Mouse (Mus musculus) ES-Bruce4 (cell line): Measurements from ENCODE around the gene Traf1. TPM values are rescaled to one million over a fixed set of nuclear protein-coding genes. Genes with fewer than 3 reads are reported as not detected.
A peak's percentile ranks its signal among the peaks of the same experiment; 100 is the strongest.

ENCODE experiments used
- H3K27ac ChIP-seq: 2 replicates; pipeline ENCODE4 v1.5.1; 2012; ENCODE audit warnings: low read length, inconsistent platforms; ENCODE audit not compliant: insufficient read depth
- H3K27me3 ChIP-seq: 2 replicates; pipeline ENCODE4 v1.6.1; 2012; ENCODE audit warnings: mild to moderate bottlenecking, low read length, inconsistent platforms; ENCODE audit not compliant: control insufficient read depth, poor library complexity, insufficient read depth, severe bottlenecking
- H3K36me3 ChIP-seq: 2 replicates; pipeline ENCODE4 v1.6.1; 2012; ENCODE audit warnings: inconsistent platforms, mild to moderate bottlenecking, low read length, moderate library complexity; ENCODE audit not compliant: control insufficient read depth, poor library complexity, insufficient read depth, severe bottlenecking
- H3K4me1 ChIP-seq: one replicate; pipeline ENCODE4 v1.8.1; 2011; ENCODE audit warnings: low read length; ENCODE audit not compliant: control insufficient read depth, insufficient read depth
- H3K4me3 ChIP-seq: 2 replicates; pipeline ENCODE4 v1.5.1; 2011; ENCODE audit warnings: low read depth, mild to moderate bottlenecking, low read length
- H3K9ac ChIP-seq: 2 replicates; pipeline ENCODE4 v1.6.1; 2012; ENCODE audit warnings: low read depth, mild to moderate bottlenecking, inconsistent platforms; ENCODE audit not compliant: poor library complexity, severe bottlenecking
- H3K9me3 ChIP-seq: replicated peaks from 2 replicates; pipeline ENCODE4 v1.6.1; 2012; ENCODE audit warnings: mild to moderate bottlenecking, low read length, inconsistent platforms; ENCODE audit not compliant: control insufficient read depth, poor library complexity, insufficient read depth, severe bottlenecking
- CTCF ChIP-seq: IDR thresholded peaks from one replicate; pipeline ENCODE4 v1.8.1; 2011; ENCODE audit warnings: low read depth, low read length
- EP300 ChIP-seq: IDR thresholded peaks from 2 replicates; pipeline ENCODE4 v1.6.1; 2011; ENCODE audit warnings: low read depth, low read length; ENCODE audit not compliant: insufficient read depth
- POLR2A ChIP-seq: IDR thresholded peaks from one replicate; pipeline ENCODE4 v1.8.1; 2011; ENCODE audit warnings: low read length; ENCODE audit not compliant: insufficient read depth
- polyA plus RNA-seq: library from polyadenylated mRNA; stranded (reverse); fragments of >200 nt; gene quantifications from 2 replicates; pipeline ENCODE4 v1.2.4, GENCODE M21; 2011; ENCODE audit warnings: low read depth; ENCODE audit not compliant: missing spikeins, insufficient read depth, insufficient read length

Gene Traf1
- polyA plus RNA-seq, 1 experiment: 1.2 TPM

- Histone ChIP-seq H3K9me3 (no peaks in the 10 kb centered on the region), H3K4me3 (no peak overlapping the region), H3K27ac (no peak overlapping the region), H3K4me1 (no peaks in the 10 kb centered on the region), H3K9ac (no peak overlapping the region), H3K36me3 (no peaks in the 10 kb centered on the region; the same call in 1 of the 2 replicates), H3K27me3 (no peaks in the 10 kb centered on the region)
- no peak for TF ChIP-seq EP300
- TF ChIP-seq POLR2A: no peak
- TF ChIP-seq CTCF: no peak
Measured at GRCm38 (mm10) chr2:34899682-34900081, 61.9 kb downstream of the Traf1 start.

DNA sequence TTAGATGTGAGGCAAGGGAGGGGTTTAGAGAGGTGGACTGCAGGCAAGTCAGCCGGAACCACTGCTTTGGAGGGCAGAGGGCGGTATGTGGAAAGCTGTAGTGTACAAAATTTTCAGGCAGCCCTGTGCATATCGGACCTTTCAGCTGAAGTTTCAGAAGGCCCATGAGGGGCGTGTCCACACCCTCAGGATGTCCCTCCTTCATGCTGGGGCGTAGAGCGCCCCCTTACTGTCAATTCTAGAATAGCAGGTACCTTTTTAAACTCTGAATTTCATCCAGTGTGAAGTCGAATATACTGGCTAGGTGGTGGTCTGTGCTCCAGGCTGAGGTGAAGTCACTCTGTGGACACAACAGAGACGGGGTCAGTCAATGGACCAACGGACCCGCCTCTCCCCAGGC lies 63.8 kb downstream of the Traf1 start:
- H3K9ac ChIP-seq: no peak overlapping the region

DNA sequence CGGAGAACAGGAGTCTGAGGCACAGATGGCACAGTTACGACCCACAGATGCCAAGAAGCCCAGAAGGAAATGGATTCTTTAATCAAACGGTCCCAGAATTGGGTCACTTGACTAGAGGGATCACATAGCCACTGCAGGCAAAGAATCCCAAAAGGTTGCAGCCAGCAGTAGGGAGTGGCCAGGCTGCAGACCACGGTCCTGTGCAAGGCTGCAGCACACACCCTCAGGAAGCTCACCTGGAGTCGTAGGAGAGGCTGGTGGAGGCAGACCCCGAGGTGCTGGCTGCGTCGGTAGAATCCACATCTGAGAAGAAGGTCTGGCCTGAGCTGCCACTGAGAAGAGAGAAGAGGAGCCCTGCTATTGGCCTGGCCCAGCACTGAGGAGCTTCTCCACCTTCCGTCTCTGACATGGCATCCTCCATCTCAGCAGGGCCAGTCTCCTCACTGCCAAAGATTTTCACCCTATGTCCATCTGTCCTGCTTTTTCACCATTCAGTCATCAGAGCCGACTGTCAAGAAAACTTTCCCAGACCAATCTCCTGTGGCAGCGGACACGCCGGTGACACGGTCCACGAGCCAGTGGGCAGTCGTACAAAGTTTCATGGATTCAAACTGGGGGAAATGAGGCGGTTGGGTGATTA lies 64.6 kb downstream of the Traf1 start:
- Histone ChIP-seq H3K27ac (no peak overlapping the region), H3K9me3 (no peaks in the 10 kb centered on the region), H3K27me3 (no peaks in the 10 kb centered on the region), H3K4me1 (no peaks in the 10 kb centered on the region), H3K4me3 (no peak overlapping the region), H3K9ac (no peak overlapping the region), H3K36me3 (no peaks in the 10 kb centered on the region; the same call in 1 of the 2 replicates)
- TF ChIP-seq CTCF: no peak
- no peak for TF ChIP-seq EP300
- no peak for TF ChIP-seq POLR2A

More for the DNA sequence above, 63.8 kb downstream of the Traf1 start:
- Histone ChIP-seq H3K9me3 (no peaks in the 10 kb centered on the region), H3K36me3 (no peaks in the 10 kb centered on the region; the same call in 1 of the 2 replicates), H3K27me3 (no peaks in the 10 kb centered on the region), H3K27ac (no peak overlapping the region), H3K4me3 (no peak overlapping the region), H3K4me1 (no peaks in the 10 kb centered on the region)
- TF ChIP-seq EP300 (no peak), CTCF (peak; percentile 73)

DNA sequence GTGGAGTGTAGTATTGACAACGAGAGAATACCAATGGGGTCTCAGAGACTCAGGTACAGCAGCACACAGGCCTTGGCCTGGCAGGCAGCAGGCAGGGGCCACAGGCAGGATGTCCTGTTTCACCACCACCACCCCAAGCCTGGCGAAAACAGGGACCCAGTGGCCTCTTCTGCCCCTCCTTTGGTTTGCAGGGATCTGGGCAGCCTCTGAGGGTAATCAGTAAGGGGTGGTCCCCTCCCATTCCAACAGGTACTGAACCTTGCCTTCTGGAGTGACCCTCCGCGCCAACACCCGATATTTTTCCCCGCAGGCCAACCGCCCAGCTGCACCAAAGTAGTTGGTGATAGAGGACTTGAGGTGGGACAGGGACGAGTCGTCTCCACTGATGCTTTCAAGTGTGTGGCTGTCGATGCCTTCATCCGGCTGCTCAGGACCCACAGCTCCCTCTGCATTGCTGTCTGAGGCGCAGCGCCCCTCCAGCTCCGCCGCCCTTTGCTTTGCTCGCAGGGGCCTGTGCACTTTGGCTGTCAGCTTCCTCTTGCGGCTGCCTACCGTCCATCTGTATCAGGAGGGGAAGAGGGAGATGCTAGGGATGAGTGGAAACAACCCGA lies 66.0 kb downstream of the Traf1 start:
- TF ChIP-seq EP300: no peak
- TF ChIP-seq POLR2A: no peak
- TF ChIP-seq CTCF: no peak
- H3K27me3 ChIP-seq: no peaks in the 10 kb centered on the region
- H3K27ac ChIP-seq: no peak overlapping the region
- H3K9ac ChIP-seq: 0 out of 2 replicates have a peak overlapping the region, but pooled peaks have one; percentile 3
- H3K4me3 ChIP-seq: peak overlapping the region; percentile 51
- no peaks in the 10 kb centered on the region for H3K9me3 ChIP-seq
- no peaks in the 10 kb centered on the region; the same call in 1 of the 2 replicates for H3K36me3 ChIP-seq
- no peaks in the 10 kb centered on the region for H3K4me1 ChIP-seq

DNA sequence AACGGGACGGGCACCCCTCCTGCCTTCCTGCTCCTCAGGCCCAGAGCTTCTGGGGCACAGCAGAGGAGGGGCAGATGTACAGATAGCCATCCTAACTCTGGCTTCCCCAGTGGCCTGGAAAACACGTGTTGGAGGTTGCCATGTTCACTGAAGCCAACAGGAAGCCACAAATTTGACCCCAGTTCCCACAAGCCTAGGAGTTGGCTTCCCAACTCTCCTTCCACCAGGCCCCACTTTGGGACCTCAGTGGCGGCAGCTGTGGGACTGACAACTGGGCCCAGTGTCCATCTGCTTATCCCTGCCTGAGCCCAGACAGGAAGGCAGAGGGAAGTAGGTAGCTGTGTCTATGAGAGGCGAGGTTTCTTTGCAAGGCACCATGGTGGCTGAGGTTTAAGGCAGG lies 67.6 kb downstream of the Traf1 start:
- H3K9me3 ChIP-seq: no peaks in the 10 kb centered on the region
- no peak overlapping the region for H3K27ac ChIP-seq
- no peak for TF ChIP-seq EP300
- TF ChIP-seq CTCF: no peak
- TF ChIP-seq POLR2A: no peak
- H3K36me3 ChIP-seq: no peaks in the 10 kb centered on the region; the same call in 1 of the 2 replicates
- no peak overlapping the region for H3K4me3 ChIP-seq
- H3K4me1 ChIP-seq: no peaks in the 10 kb centered on the region
- no peak overlapping the region for H3K9ac ChIP-seq
- H3K27me3 ChIP-seq: no peaks in the 10 kb centered on the region

Other genes with a start within 250 kb of the Traf1 start
- 86.3 and 92.7 TPM in 2 replicates for gene Gapvd1, start 206.5 kb downstream of the Traf1 start, polyA plus RNA-seq
- gene Hspa5, start 189.8 kb downstream of the Traf1 start, polyA plus RNA-seq: 504 and 519 TPM in 2 replicates
- 32.9 TPM in 2 replicates for gene Rabepk, start 161.9 kb downstream of the Traf1 start, polyA plus RNA-seq
- gene Fbxw2, start 135.5 kb downstream of the Traf1 start, polyA plus RNA-seq: 74.5 and 82.0 TPM in 2 replicates
- gene Gm34653, start 128.8 kb downstream of the Traf1 start, polyA plus RNA-seq: 4.6 and 4.7 TPM in 2 replicates
- 1.9 and 7.4 TPM in 2 replicates for gene Cutal, start 87.4 kb downstream of the Traf1 start, polyA plus RNA-seq
- 63.9 and 77.6 TPM in 2 replicates for gene Psmd5, start 86.8 kb downstream of the Traf1 start, polyA plus RNA-seq
- gene Phf19, start 47.7 kb downstream of the Traf1 start, polyA plus RNA-seq: 10.3 and 11.8 TPM in 2 replicates
- not detected in 2 replicates for gene Hc, start 99.7 kb upstream of the Traf1 start, polyA plus RNA-seq
- gene AI182371, start 139.8 kb upstream of the Traf1 start, polyA plus RNA-seq: 0.93 and 1.3 TPM in 2 replicates
- gene Cntrl, start 147.7 kb upstream of the Traf1 start, polyA plus RNA-seq: 48.2 and 49.0 TPM in 2 replicates
- 89.5 and 103 TPM in 2 replicates for gene Rab14, start 239.3 kb upstream of the Traf1 start, polyA plus RNA-seq